Mouse (Mus musculus): Measurements from ENCODE around the gene Nod2. TPM values are rescaled to one million over a fixed set of nuclear protein-coding genes. Genes with fewer than 3 reads are reported as not detected.

Gene Nod2
- not detected in 2 replicates for polyA plus RNA-seq (2011; ENCODE audit: insufficient read length, low read depth, missing spikeins)

- Histone ChIP-seq H3K27ac (ENCODE audit: insufficient read depth, low read length) (no peak within 1 kb of the TSS), H3K4me1 (ENCODE audit: control insufficient read depth, insufficient read depth, low read length) (no peaks in the 10 kb centered on the region), H3K4me3 (ENCODE audit: insufficient read depth, low read length) (peak within 1 kb of the TSS; percentile 20)
- TF ChIP-seq CTCF (IDR thresholded peaks at IDR 0.05; ENCODE audit: borderline replicate concordance, insufficient read depth, low read length): no peak
- no peak for TF ChIP-seq POLR2A (IDR thresholded peaks at IDR 0.05; ENCODE audit: low read depth, low read length)
Measured at GRCm38 (mm10) chr8:88646837-88647778, at the start of gene Nod2. Nod2 (plus strand) TSS chr8:88647315.

GRCm38 (mm10) chr8:88598578-88598977, 48.5 kb upstream of the Nod2 start:
- Histone ChIP-seq H3K4me3 (ENCODE audit: insufficient read depth, low read length) (no peak overlapping the region), H3K27ac (ENCODE audit: insufficient read depth, low read length) (no peak overlapping the region), H3K4me1 (ENCODE audit: control insufficient read depth, insufficient read depth, low read length) (no peaks in the 10 kb centered on the region)
- no peak for TF ChIP-seq POLR2A (IDR thresholded peaks at IDR 0.05; ENCODE audit: low read depth, low read length)
- TF ChIP-seq CTCF (IDR thresholded peaks at IDR 0.05; ENCODE audit: borderline replicate concordance, insufficient read depth, low read length): no peak

DNA sequence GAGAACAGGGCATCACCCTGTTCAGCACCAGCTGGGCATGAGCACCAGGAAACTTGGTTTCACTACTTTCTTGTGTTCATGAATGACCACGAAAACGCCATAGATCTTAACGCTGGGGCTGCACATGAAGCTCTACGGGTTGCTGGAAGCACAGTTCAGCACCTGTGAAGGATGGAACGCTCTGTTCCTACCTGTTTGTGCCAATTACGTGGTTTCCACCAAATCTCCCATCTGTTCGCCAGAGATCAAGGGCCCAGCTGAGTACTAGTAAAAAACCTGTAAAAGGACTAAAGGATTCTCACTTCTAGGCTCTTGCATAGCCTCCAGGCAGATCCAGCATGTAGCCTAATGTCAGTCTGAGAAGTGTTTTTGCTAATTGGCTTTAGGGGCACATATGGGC, 47.6 kb upstream of the Nod2 start:
- no peak overlapping the region for H3K4me3 ChIP-seq (ENCODE audit: insufficient read depth, low read length)
- no peak overlapping the region for H3K27ac ChIP-seq (ENCODE audit: insufficient read depth, low read length)
- TF ChIP-seq POLR2A (IDR thresholded peaks at IDR 0.05; ENCODE audit: low read depth, low read length): no peak
- no peak for TF ChIP-seq CTCF (IDR thresholded peaks at IDR 0.05; ENCODE audit: borderline replicate concordance, insufficient read depth, low read length)
- H3K4me1 ChIP-seq (ENCODE audit: control insufficient read depth, insufficient read depth, low read length): no peaks in the 10 kb centered on the region

DNA sequence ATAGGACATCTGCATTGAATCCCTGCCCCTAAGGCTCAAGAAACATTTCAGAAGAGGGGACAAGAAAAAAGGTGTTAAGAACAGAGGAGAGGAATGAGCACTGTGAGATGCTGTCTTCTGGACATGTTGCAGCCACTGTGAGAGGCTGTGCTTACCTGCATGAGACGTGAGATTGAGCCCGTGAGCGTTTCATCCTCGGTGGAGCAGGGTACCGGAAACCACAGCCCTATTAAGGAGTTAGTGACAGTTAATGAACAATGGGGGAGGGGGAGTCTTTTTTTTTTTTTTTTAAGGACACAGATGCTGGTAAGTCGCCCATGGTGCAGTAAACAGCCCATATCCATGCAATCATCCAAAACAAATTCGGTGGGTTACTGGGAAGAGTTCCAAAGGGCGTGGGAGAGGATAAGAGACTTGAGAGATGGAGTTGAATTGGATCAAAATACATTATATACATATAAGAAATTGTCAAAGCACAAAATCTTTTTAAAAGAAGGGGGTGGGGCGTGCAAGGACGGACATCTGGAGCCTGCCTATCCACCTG, 43.6 kb upstream of the Nod2 start:
- Histone ChIP-seq H3K27ac (ENCODE audit: insufficient read depth, low read length) (peak overlapping the region; percentile 34; the same call in 1 of the 2 replicates), H3K4me3 (ENCODE audit: insufficient read depth, low read length) (no peak overlapping the region), H3K4me1 (ENCODE audit: control insufficient read depth, insufficient read depth, low read length) (no peaks in the 10 kb centered on the region)
- TF ChIP-seq POLR2A (IDR thresholded peaks at IDR 0.05; ENCODE audit: low read depth, low read length) (no peak), CTCF (IDR thresholded peaks at IDR 0.05; ENCODE audit: borderline replicate concordance, insufficient read depth, low read length) (no peak)

DNA sequence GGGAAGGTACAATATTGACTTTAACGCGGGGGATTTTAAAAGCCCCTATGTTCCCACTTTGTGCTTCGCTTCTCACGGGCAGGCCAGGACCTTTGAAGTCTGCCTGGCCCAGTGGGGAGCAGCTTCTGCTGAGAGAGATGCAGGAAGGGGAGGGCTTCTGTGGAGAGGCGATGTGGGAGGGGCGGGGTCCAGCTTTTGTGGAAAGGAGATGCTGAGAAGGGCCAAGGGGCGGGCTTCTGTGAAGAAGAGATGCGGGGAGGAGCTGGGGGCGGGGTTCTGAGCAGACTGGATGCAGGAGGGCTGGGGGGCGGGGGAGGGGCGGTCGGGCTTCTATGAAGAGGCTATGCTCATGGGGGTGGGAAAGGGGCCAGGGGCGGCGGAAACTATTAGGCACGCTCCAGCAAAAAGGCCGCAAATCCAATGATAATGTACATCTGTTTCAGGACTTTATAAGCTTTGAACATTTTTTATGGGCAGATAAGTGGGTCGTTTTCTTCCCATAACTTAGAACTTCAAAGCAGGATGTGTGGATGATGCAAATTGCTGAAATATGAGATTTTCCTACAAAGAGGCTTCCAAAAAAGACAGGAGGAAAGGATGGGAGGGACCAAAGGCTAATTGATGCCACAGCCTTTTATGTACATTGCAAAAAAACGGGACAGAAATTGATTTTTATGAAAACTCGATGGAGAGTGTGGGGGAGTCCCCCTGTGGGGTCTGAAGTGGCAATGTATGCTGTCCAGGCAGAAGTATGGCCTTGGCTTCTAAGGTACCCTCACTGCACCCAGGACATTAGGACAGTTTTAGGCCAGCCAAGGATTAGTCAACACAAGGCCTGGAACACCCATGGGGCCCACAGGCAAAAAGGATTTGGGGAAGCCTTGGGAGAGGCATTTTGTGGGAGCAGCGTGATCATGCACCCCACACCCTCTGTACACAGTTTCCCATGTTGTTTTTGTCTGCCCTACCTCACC, 42.8 kb upstream of the Nod2 start:
- Histone ChIP-seq H3K4me3 (ENCODE audit: insufficient read depth, low read length) (no peak overlapping the region), H3K4me1 (ENCODE audit: control insufficient read depth, insufficient read depth, low read length) (no peaks in the 10 kb centered on the region), H3K27ac (ENCODE audit: insufficient read depth, low read length) (peak overlapping the region; percentile 80)
- TF ChIP-seq CTCF (IDR thresholded peaks at IDR 0.05; ENCODE audit: borderline replicate concordance, insufficient read depth, low read length) (no peak), POLR2A (IDR thresholded peaks at IDR 0.05; ENCODE audit: low read depth, low read length) (peak; percentile 77)

DNA sequence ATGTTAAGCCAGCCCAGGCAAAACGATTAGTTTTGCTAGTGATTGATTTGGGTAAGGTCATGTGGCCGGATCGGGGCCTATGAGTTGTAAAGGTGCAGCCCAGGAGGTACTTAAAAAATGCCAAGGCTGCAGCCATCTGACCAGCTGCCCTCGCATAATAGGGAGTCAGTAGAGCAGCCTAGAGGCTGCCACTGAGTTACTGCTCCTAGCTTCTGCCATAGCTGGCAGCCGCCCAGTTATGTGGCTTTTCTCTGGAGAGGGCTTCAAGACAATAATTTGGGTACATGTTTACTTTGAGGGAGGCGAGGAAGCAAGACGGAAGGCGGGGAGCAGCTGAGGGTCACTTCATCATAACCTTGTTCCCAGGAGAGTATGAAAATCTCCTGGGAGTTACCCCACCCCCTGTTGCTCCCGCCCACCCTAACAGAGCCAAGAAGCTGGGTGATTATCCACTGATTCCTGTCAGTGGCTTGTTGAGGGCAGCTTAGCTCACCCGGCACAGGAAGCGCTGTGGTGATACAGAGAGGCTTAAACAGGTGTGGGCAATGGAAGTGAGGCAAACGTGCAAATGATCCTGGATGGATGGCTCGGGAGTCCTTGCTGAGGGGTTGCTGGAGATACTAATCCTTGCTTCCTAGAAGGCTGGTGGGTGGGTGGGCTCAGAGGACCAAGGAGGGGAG, 41.6 kb upstream of the Nod2 start:
- Histone ChIP-seq H3K27ac (ENCODE audit: insufficient read depth, low read length) (no peak overlapping the region), H3K4me3 (ENCODE audit: insufficient read depth, low read length) (no peak overlapping the region), H3K4me1 (ENCODE audit: control insufficient read depth, insufficient read depth, low read length) (no peaks in the 10 kb centered on the region)
- TF ChIP-seq CTCF (IDR thresholded peaks at IDR 0.05; ENCODE audit: borderline replicate concordance, insufficient read depth, low read length) (no peak), POLR2A (IDR thresholded peaks at IDR 0.05; ENCODE audit: low read depth, low read length) (no peak)

GRCm38 (mm10) chr8:88609036-88609435, 38.1 kb upstream of the Nod2 start:
- no peak overlapping the region for H3K27ac ChIP-seq (ENCODE audit: insufficient read depth, low read length)
- no peak overlapping the region for H3K4me3 ChIP-seq (ENCODE audit: insufficient read depth, low read length)
- H3K4me1 ChIP-seq (ENCODE audit: control insufficient read depth, insufficient read depth, low read length): no peaks in the 10 kb centered on the region
- TF ChIP-seq CTCF (IDR thresholded peaks at IDR 0.05; ENCODE audit: borderline replicate concordance, insufficient read depth, low read length): no peak
- TF ChIP-seq POLR2A (IDR thresholded peaks at IDR 0.05; ENCODE audit: low read depth, low read length): no peak

- TF ChIP-seq POLR2A (IDR thresholded peaks at IDR 0.05; ENCODE audit: low read depth, low read length): no peak
- no peak for TF ChIP-seq CTCF (IDR thresholded peaks at IDR 0.05; ENCODE audit: borderline replicate concordance, insufficient read depth, low read length)
- Histone ChIP-seq H3K4me1 (ENCODE audit: control insufficient read depth, insufficient read depth, low read length) (no peaks in the 10 kb centered on the region), H3K27ac (ENCODE audit: insufficient read depth, low read length) (no peak overlapping the region), H3K4me3 (ENCODE audit: insufficient read depth, low read length) (no peak overlapping the region)
Measured at GRCm38 (mm10) chr8:88610271-88610670, 36.8 kb upstream of the Nod2 start.

DNA sequence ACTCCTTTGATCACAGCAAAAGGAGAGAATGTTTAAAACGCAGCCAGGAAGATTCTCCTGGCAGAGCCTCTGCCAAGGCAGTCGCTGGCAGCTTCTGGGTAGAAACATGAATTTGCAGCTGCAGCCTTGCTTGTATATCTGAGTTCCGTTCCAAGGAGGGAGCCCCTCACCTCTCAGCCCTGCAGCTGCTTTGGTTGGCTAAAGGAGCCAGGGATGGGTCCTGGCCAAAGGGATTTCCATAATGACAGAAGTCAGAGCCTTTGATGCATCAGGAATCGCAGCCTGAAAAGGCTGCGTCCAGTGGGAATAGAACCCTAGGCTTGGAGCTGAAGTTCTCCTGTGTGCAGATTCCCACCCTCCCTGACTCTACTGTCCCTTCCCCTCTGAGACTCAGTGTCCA, 32.1 kb upstream of the Nod2 start:
- H3K27ac ChIP-seq (ENCODE audit: insufficient read depth, low read length): no peak overlapping the region

More for the DNA sequence above, 32.1 kb upstream of the Nod2 start:
- TF ChIP-seq POLR2A (IDR thresholded peaks at IDR 0.05; ENCODE audit: low read depth, low read length) (no peak), CTCF (IDR thresholded peaks at IDR 0.05; ENCODE audit: borderline replicate concordance, insufficient read depth, low read length) (no peak)
- H3K4me3 ChIP-seq (ENCODE audit: insufficient read depth, low read length): no peak overlapping the region
- no peaks in the 10 kb centered on the region for H3K4me1 ChIP-seq (ENCODE audit: control insufficient read depth, insufficient read depth, low read length)
